Mouse (Mus musculus): Measurements from ENCODE around the gene Slc7a6. TPM values are rescaled to one million over a fixed set of nuclear protein-coding genes. Genes with fewer than 3 reads are reported as not detected.
A peak's percentile ranks its signal among the peaks of the same experiment; 100 is the strongest.
"Not testable (repeated sequence)": the region's sequence is repeated elsewhere in the genome, so short reads cannot be mapped to it uniquely, and the experiment has no call there.

Gene Slc7a6
- polyA plus RNA-seq, 1 experiment from 2014 or later = 28.7 TPM

DNA sequence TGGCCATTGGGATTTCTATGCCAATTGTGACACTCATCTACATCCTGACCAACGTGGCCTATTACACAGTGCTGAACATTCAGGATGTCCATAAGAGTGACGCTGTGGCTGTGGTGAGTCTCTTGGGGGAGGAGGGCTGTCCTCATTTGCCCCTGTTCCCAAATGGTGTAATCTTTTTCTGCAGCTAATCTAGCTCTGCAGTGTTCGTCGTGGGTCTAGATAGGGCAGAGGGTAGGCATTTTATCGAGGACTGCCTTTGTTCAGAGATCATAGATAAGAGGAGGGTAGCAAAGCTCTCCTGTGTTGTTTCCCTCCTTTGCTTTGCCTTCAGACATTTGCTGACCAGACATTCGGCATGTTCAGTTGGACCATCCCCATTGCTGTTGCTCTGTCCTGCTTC, 24.5 kb downstream of the Slc7a6 start:
- Histone ChIP-seq H3K9me3 (replicated peaks; ENCODE audit: control insufficient read depth, low read length) (no peaks in the 10 kb centered on the region), H3K27ac (ENCODE audit: low read length) (no peak overlapping the region), H3K4me1 (ENCODE audit: control insufficient read depth, insufficient read depth, low read length) (no peaks in the 10 kb centered on the region), H3K9ac (ENCODE audit: low read length) (no peak overlapping the region), H3K4me2 (ENCODE audit: low read depth, low read length) (no peak overlapping the region), H3K27me3 (ENCODE audit: control insufficient read depth, insufficient read depth, low read length) (no peaks in the 10 kb centered on the region), H3K4me3 (replicated peaks; ENCODE audit: low read length) (no peak overlapping the region), H3K36me3 (ENCODE audit: control insufficient read depth, insufficient read depth, low read length) (peaks cover 5% of the 10 kb centered on the region; the same call in 1 of the 2 replicates)
- ATAC-seq (ENCODE audit: insufficient read depth, low FRiP score) = no peak
- WGBS = 79% methylated on average over 6 of the region's 6 CpGs

DNA sequence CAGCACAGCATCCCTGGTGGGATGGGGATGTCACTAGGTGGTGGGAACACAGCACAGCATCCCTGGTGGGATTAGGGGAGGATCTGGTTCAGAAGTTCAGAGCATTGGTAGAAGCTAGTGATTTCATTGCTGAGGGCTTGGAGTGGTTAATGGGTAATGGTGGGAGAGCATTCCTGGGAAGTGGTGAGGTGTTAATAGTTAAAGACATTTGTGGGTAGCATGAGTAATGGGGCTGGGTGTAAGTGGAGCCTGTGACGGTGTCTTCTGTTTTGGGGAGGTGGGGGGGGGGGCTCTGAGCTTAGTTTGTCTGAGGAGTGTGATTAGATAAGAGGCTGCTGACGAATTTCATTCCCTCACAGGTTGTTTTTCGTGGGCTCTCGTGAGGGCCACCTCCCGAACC, 25.4 kb downstream of the Slc7a6 start:
- Histone ChIP-seq H3K36me3 (ENCODE audit: control insufficient read depth, insufficient read depth, low read length) (peaks cover 5% of the 10 kb centered on the region; the same call in 1 of the 2 replicates), H3K27ac (ENCODE audit: low read length) (no peak overlapping the region), H3K27me3 (ENCODE audit: control insufficient read depth, insufficient read depth, low read length) (no peaks in the 10 kb centered on the region), H3K4me2 (ENCODE audit: low read depth, low read length) (no peak overlapping the region), H3K4me3 (replicated peaks; ENCODE audit: low read length) (no peak overlapping the region), H3K9me3 (replicated peaks; ENCODE audit: control insufficient read depth, low read length) (no peaks in the 10 kb centered on the region), H3K4me1 (ENCODE audit: control insufficient read depth, insufficient read depth, low read length) (no peaks in the 10 kb centered on the region), H3K9ac (ENCODE audit: low read length) (no peak overlapping the region)
- ATAC-seq (ENCODE audit: insufficient read depth, low FRiP score) = no peak
- 66% methylated on average over 5 of the region's 5 CpGs for WGBS

DNA sequence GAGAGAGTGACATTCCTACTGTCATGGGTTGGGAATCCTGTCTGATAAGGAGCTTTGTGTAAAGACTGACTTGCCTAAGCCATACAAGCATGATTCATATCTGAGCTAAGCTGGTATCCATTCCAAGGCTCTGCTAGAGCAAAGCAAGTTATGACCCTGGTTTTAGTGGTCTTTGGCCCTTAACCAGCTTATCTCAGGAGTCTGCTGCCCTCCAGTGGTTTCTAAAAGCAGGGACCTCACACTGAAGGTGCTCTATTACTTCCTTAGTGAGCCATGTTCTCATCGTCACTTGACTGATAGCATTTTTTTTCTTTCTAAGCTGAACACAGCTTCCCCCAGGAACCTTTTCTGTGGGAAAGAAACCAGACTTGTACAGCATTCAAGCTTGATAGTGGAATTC, 30.1 kb downstream of the Slc7a6 start:
- peak; percentile 10; the same call in 1 of the 2 replicates for ATAC-seq (ENCODE audit: insufficient read depth, low FRiP score)
- Histone ChIP-seq H3K27me3 (ENCODE audit: control insufficient read depth, insufficient read depth, low read length) (no peaks in the 10 kb centered on the region), H3K9ac (ENCODE audit: low read length) (no peak overlapping the region), H3K9me3 (replicated peaks; ENCODE audit: control insufficient read depth, low read length) (no peaks in the 10 kb centered on the region), H3K4me2 (ENCODE audit: low read depth, low read length) (no peak overlapping the region), H3K4me3 (replicated peaks; ENCODE audit: low read length) (no peak overlapping the region), H3K36me3 (ENCODE audit: control insufficient read depth, insufficient read depth, low read length) (peaks cover 8% of the 10 kb centered on the region; the same call in 1 of the 2 replicates), H3K27ac (ENCODE audit: low read length) (no peak overlapping the region), H3K4me1 (ENCODE audit: control insufficient read depth, insufficient read depth, low read length) (no peaks in the 10 kb centered on the region)
- WGBS = 8% methylated on average over 1 of the region's 1 CpGs

DNA sequence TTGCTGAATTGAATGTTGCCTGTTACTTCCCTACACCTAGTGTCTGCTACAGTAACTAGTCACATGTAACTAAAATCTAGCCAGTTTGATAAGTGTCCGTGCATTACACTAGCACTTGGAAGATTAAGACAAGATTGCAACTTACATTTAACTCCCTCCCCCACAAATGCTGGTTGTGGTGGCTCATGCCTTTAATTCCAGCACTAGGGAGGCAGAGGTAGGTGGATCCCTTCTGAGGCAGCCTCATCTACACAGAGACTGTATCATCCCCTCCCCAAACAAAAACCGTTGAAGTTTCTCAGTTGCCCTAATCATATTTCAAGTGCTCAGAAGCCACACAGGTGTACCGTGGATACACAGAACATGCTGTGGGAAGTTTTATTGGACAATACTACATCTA, 30.9 kb downstream of the Slc7a6 start:
- 79% methylated on average over 3 of the region's 3 CpGs for WGBS
- not testable (repeated sequence) for H3K9me3 ChIP-seq (replicated peaks; ENCODE audit: control insufficient read depth, low read length); H3K27me3 ChIP-seq (ENCODE audit: control insufficient read depth, insufficient read depth, low read length); ATAC-seq (ENCODE audit: insufficient read depth, low FRiP score); H3K4me2 ChIP-seq (ENCODE audit: low read depth, low read length); H3K4me1 ChIP-seq (ENCODE audit: control insufficient read depth, insufficient read depth, low read length); H3K4me3 ChIP-seq (replicated peaks; ENCODE audit: low read length); H3K9ac ChIP-seq (ENCODE audit: low read length); H3K27ac ChIP-seq (ENCODE audit: low read length)
- H3K36me3 ChIP-seq (ENCODE audit: control insufficient read depth, insufficient read depth, low read length) = peaks cover 13% of the 10 kb centered on the region; the same call in 1 of the 2 replicates

DNA sequence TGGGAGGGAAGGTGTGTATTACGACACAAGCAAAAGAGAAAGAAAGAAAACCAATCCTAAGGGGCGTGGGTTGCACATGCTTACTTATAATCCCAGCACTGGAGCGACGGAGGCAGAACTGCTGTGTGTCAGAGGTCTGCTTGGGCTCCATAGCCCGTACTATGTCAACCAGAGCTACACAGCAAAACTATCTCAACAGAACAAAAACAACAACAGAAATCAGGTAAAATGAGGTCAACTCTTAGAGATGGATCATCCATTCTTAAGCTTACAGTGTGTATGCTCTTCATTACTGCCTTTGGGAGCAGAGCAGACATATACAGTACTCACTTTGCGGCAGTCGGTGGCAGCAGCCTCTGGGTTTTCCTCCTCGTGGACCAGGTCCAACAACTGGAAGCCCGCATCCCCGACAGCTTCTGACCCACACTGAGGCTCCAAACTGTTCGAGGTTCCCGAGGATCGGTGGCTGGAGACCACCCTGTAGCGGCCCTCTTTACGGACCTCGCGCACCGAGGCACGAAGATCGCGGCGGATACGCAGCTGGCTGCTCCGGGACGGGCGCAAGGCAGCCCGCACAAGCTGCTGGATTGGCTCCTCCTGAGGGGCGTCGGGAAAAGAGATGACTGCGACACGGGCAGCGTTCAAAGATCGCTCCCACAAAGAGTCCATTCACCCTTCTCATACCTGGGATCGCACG, 41.5 kb downstream of the Slc7a6 start:
- Histone ChIP-seq H3K4me2 (ENCODE audit: low read depth, low read length) (peak overlapping the region; percentile 85), H3K4me3 (replicated peaks; ENCODE audit: low read length) (peak overlapping the region; percentile 96), H3K27ac (ENCODE audit: low read length) (peak overlapping the region; percentile 89), H3K36me3 (ENCODE audit: control insufficient read depth, insufficient read depth, low read length) (peaks cover 6% of the 10 kb centered on the region; the same call in 1 of the 2 replicates), H3K9ac (ENCODE audit: low read length) (peak overlapping the region; percentile 95), H3K4me1 (ENCODE audit: control insufficient read depth, insufficient read depth, low read length) (peaks cover 8% of the 10 kb centered on the region), H3K27me3 (ENCODE audit: control insufficient read depth, insufficient read depth, low read length) (no peaks in the 10 kb centered on the region), H3K9me3 (replicated peaks; ENCODE audit: control insufficient read depth, low read length) (no peaks in the 10 kb centered on the region)
- under 1% methylated on average over 35 of the region's 35 CpGs for WGBS
- ATAC-seq (ENCODE audit: insufficient read depth, low FRiP score) = peak; percentile 48

DNA sequence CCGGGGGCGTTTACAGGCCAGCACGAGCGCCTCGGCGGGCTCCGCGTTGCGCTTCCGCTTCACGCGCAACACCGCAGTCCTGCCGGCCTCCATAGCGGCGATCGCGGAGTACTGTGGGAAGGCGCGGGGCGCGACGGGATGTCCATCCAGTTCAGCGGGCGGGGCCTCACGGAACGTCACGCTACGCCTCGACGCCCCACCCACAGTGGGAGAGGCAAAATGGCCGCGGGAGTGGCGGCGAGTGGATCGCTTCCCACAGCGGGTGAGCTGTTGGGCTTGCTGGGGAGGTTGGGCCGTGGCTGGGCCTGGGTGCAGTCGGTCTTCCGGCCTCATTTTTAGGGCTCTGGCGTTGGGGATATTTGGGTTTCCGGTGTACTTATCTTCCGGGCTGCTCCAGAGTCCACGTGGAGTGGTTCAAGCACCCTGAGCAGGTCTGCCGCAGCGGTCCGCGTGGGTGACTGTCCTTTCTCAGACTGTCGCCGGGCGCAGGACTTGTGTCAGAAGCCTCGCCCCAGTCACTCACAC, 42.2 kb downstream of the Slc7a6 start, which contains the start of the genes Slc7a6os and Prmt7:
Gene Slc7a6os (minus strand): TSS at position 115 of the 525 bp plus-strand sequence.
Gene Prmt7 (plus strand): TSS at position 116 of the 525 bp plus-strand sequence.
- ATAC-seq (ENCODE audit: insufficient read depth, low FRiP score) = peak; percentile 99
- WGBS = under 1% methylated on average over 52 of the region's 52 CpGs
- H3K9me3 ChIP-seq (replicated peaks; ENCODE audit: control insufficient read depth, low read length) = no peaks in the 10 kb centered on the region
- no peaks in the 10 kb centered on the region for H3K27me3 ChIP-seq (ENCODE audit: control insufficient read depth, insufficient read depth, low read length)
- peak within 1 kb of the TSS; percentile 89 for H3K27ac ChIP-seq (ENCODE audit: low read length)
- H3K9ac ChIP-seq (ENCODE audit: low read length) = peak within 1 kb of the TSS; percentile 95
- H3K4me1 ChIP-seq (ENCODE audit: control insufficient read depth, insufficient read depth, low read length) = peaks cover 8% of the 10 kb centered on the region
- H3K4me2 ChIP-seq (ENCODE audit: low read depth, low read length) = peak within 1 kb of the TSS; percentile 85
- H3K36me3 ChIP-seq (ENCODE audit: control insufficient read depth, insufficient read depth, low read length) = peaks cover 6% of the 10 kb centered on the region; the same call in 1 of the 2 replicates
- peak within 1 kb of the TSS; percentile 96 for H3K4me3 ChIP-seq (replicated peaks; ENCODE audit: low read length)

DNA sequence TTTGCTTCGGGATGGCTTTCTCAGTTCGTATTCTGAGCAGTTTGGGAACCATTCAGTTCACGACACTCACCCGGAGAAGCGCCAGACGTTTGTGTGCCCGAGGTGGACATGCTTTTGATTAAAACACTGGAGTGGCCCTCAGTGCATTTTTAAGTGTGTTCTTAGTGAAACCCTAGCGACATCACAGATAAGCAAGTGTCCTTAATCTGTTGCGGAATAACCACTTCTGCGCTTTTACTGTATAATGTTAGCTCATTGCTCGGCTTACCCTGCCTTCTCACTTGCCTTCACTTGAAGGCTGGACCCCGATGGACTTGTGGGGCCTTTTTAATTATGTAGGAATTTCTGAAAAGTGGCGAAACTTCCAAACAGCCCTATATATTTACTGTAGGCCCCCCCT, 42.8 kb downstream of the Slc7a6 start:
- H3K9me3 ChIP-seq (replicated peaks; ENCODE audit: control insufficient read depth, low read length) = no peaks in the 10 kb centered on the region
- WGBS = 4% methylated on average over 13 of the region's 13 CpGs
- ATAC-seq (ENCODE audit: insufficient read depth, low FRiP score) = no peak
- no peaks in the 10 kb centered on the region for H3K27me3 ChIP-seq (ENCODE audit: control insufficient read depth, insufficient read depth, low read length)
- H3K27ac ChIP-seq (ENCODE audit: low read length) = peak overlapping the region; percentile 89
- H3K9ac ChIP-seq (ENCODE audit: low read length) = peak overlapping the region; percentile 95
- peaks cover 8% of the 10 kb centered on the region for H3K4me1 ChIP-seq (ENCODE audit: control insufficient read depth, insufficient read depth, low read length)
- peak overlapping the region; percentile 83 for H3K4me2 ChIP-seq (ENCODE audit: low read depth, low read length)
- H3K4me3 ChIP-seq (replicated peaks; ENCODE audit: low read length) = peak overlapping the region; percentile 96
- H3K36me3 ChIP-seq (ENCODE audit: control insufficient read depth, insufficient read depth, low read length) = peaks cover 6% of the 10 kb centered on the region; the same call in 1 of the 2 replicates

DNA sequence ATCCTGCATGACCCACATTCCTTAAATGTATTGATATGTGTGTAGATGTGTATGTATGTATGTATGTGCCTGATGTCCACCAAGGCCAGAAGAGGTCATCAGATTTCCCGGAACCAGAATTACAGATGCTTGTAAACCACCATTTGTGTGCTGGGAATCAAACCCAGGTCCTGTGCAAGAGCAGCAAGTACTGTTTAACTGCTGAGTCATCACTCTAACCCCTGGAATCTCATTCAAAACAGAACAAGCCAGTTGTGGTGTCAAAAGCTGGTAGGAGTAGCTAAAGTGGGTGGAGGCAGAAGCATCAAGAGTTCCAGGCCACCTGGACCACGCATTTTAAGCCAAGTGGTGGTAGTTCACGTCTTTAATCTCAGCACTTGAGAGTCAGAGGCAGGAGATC, 45.3 kb downstream of the Slc7a6 start:
- Histone ChIP-seq H3K27me3 (ENCODE audit: control insufficient read depth, insufficient read depth, low read length) (no peaks in the 10 kb centered on the region), H3K9me3 (replicated peaks; ENCODE audit: control insufficient read depth, low read length) (no peaks in the 10 kb centered on the region), H3K4me3 (replicated peaks; ENCODE audit: low read length) (no peak overlapping the region), H3K27ac (ENCODE audit: low read length) (no peak overlapping the region), H3K4me1 (ENCODE audit: control insufficient read depth, insufficient read depth, low read length) (peaks cover 8% of the 10 kb centered on the region), H3K4me2 (ENCODE audit: low read depth, low read length) (no peak overlapping the region), H3K36me3 (ENCODE audit: control insufficient read depth, insufficient read depth, low read length) (peaks cover 10% of the 10 kb centered on the region; the same call in 1 of the 2 replicates), H3K9ac (ENCODE audit: low read length) (no peak overlapping the region)
- 90% methylated on average over 3 of the region's 3 CpGs for WGBS
- no peak for ATAC-seq (ENCODE audit: insufficient read depth, low FRiP score)

DNA sequence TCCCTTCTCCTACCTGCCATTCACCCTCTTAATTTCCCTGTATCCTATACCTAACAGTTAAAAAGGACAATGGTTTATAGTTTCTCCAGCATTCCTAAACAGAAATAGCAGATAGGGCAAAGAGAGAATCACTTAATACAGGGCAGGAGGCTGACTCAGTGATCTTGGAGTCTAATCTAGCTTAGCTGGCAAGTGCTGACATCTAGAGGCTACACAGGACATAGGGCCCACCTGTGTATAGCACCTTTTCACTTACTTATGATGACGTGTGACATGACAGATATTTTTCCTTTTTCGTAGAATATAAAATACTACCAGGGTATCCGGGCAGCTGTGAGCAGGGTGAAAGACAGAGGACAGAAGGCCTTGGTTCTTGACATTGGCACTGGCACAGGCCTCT, 51.0 kb downstream of the Slc7a6 start:
- no peak overlapping the region for H3K4me3 ChIP-seq (replicated peaks; ENCODE audit: low read length)
- no peaks in the 10 kb centered on the region for H3K27me3 ChIP-seq (ENCODE audit: control insufficient read depth, insufficient read depth, low read length)
- H3K36me3 ChIP-seq (ENCODE audit: control insufficient read depth, insufficient read depth, low read length) = peaks cover 13% of the 10 kb centered on the region
- no peak for ATAC-seq (ENCODE audit: insufficient read depth, low FRiP score)
- H3K27ac ChIP-seq (ENCODE audit: low read length) = no peak overlapping the region
- H3K9me3 ChIP-seq (replicated peaks; ENCODE audit: control insufficient read depth, low read length) = no peaks in the 10 kb centered on the region
- H3K4me2 ChIP-seq (ENCODE audit: low read depth, low read length) = no peak overlapping the region
- no peaks in the 10 kb centered on the region for H3K4me1 ChIP-seq (ENCODE audit: control insufficient read depth, insufficient read depth, low read length)
- 87% methylated on average over 3 of the region's 3 CpGs for WGBS
- no peak overlapping the region for H3K9ac ChIP-seq (ENCODE audit: low read length)

Measured in stomach, embryonic 16.5 days (tissue).